Mouse (Mus musculus) spleen, adult 10 weeks (tissue): ENCODE results near the gene Tgm7. TPM values are rescaled to one million over a fixed set of nuclear protein-coding genes. Genes with fewer than 3 reads are reported as not detected.

Source experiments
- polyA plus RNA-seq: library from polyadenylated mRNA; stranded (reverse); fragments of 350-450 nt; fragmentation: Illumina TruSeq; extraction: RNeasy Lipid Tissue Mini Kit (QIAGEN cat#74804); gene quantifications from one replicate; pipeline ENCODE4 v1.2.3, GENCODE M21; 2015; ENCODE audit warnings: low replicate concordance; ENCODE audit not compliant: insufficient read depth

Tgm7 gene
- 0.11 TPM for polyA plus RNA-seq

DNA sequence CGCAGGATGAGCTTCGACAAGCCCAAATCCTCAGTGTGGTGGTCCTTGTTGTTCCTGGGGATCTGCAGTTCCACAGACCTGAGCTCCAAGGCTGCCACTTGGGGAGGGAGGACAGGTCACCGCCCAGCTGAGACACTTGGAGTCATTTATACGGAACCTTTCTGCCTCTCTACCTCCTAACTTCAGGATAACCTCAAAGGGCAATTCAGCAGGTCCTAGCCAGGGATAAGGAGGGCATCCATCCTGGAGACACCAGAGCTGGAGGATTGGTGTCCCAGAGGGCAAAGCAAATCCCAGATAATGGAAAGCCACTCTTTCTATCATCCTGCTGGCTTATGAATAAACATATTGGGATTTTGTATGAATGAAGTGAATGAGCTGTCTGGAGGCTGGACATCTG, at the start of gene Tgm7:
Gene Tgm7, minus strand, starts transcription at position 101 of the 400 bp plus-strand sequence.

DNA sequence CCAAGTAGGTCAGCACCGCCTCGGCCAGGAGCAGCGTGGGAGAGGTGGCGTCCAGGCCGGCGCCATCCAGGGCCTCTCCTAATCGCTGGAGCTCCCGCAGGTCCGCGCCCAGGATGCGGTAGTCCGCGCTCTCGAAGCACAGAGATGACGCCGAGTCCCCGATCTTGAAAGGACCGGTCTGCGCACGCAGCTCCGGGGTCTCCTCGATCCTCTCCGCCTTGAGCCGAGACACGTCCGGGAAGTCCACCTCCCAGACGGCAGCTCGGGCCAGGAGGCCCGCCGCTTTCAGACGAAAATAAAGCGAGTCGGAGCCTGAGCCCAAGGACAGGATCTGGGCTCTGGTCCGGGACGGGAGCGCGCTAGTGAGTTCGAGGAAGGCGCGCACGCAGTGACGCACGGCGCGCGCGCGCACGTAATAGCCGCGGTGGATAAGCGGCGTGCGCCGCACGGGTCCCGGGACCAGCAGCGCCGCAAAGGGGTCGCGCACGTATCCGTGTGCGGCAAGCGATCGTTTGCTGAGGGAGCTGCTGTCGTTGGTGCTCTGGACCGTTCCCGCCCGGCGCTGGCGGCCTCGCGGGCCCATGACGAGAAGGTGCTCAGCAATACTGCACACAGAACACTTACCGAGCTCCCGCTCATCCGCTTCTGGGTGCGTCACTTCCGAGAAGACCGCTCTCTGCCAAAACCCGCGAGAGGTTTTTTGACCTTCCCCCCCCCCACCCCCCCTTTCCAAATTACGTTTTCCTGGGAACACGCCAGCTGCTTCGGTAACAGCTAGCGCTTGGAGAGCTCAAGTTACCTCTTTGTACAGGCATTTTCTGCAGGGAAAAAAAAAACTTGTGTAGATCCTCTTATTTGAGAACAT, 30.7 kb upstream of the Tgm7 start, which contains the start of the genes Adal and Lcmt2:
Gene Adal, plus strand, starts transcription at position 411 of the 865 bp plus-strand sequence.
Gene Lcmt2, minus strand, starts transcription at position 636 of the 865 bp plus-strand sequence.

DNA sequence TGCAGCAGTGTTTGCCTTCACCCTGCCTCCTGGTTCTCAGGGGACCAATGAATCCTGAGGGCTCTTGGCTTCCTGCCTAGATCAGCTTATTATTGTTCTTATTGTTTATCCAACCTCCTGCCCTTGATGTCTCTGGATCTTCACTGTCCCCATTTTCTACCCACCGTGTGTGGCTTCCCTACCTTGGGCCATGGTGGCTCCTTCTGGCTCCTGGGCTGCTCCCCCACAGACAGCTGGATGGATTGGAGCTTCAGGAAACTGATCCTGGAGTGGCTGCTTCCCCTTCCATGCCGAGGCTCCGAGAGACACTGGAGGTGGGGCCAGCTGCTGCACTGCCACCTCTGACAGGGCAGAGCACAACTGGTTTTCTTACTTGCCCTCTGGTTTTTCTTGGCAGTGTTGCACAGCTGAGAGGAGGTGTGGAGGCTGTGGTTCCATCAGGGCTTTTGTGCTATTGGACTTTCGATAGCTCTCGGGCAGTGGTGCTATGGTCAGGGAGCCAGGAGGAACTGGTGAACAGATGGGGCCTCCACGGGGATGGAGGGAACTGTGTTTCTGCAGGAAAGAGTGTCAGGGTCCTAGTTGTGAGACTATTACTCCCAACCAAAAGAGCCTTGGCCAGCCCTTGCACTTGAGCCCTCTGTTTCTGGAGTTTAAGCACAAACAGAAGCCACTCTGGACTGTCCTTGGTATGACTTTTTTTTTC, 24.0 kb downstream of the Tgm7 start, which contains the start of gene Tgm5:
Gene Tgm5, minus strand, starts transcription at position 362 of the 706 bp plus-strand sequence.

Other genes starting within 250 kb of the Tgm7 start
- 39.1 TPM for gene Ubr1, start 139.1 kb downstream of the Tgm7 start, polyA plus RNA-seq
- gene Tmem62, start 132.8 kb downstream of the Tgm7 start, polyA plus RNA-seq, result 27.3 TPM
- gene Ccndbp1, start 101.4 kb downstream of the Tgm7 start, polyA plus RNA-seq, result 139 TPM
- 32.6 TPM for gene Epb42, start 72.7 kb downstream of the Tgm7 start, polyA plus RNA-seq
- not detected for gene Tgm5, start 24.0 kb downstream of the Tgm7 start, polyA plus RNA-seq
- gene Adal, start 30.6 kb upstream of the Tgm7 start, polyA plus RNA-seq, result 29.3 TPM
- 9.2 TPM for gene Lcmt2, start 30.9 kb upstream of the Tgm7 start, polyA plus RNA-seq
- gene Tubgcp4, start 60.9 kb upstream of the Tgm7 start, polyA plus RNA-seq, result 83.3 TPM
- gene Zscan29, start 61.3 kb upstream of the Tgm7 start, polyA plus RNA-seq, result 20.4 TPM
- 42.3 TPM for gene Trp53bp1, start 161.6 kb upstream of the Tgm7 start, polyA plus RNA-seq
- gene Map1a, start 179.8 kb upstream of the Tgm7 start, polyA plus RNA-seq, result 1.1 TPM
- 15.7 TPM for gene Ppip5k1, start 245.6 kb upstream of the Tgm7 start, polyA plus RNA-seq
- gene Ckmt1, start 247.9 kb upstream of the Tgm7 start, polyA plus RNA-seq, result not detected